Mouse (Mus musculus) kidney, embryonic 14.5 days (tissue): Measurements from ENCODE around the gene B3galt4. TPM values are rescaled to one million over a fixed set of nuclear protein-coding genes. Genes with fewer than 3 reads are reported as not detected.
"Not testable (repeated sequence)": the region's sequence is repeated elsewhere in the genome, so short reads cannot be mapped to it uniquely, and the experiment has no call there.

ENCODE experiments used
- ATAC-seq: fragments of 200-750 bp; cut with Nextera tagmentation; 2 replicates; pipeline ENCODE4 v1.8.0; 2017; ENCODE audit warnings: moderate number of reproducible peaks, mild to moderate bottlenecking, moderate TSS enrichment, moderate library complexity; ENCODE audit not compliant: low FRiP score, low TSS enrichment
- H3K27ac ChIP-seq: fragments of 300-500 bp; sonication (generic); 2 replicates; pipeline ENCODE4 v1.5.1; 2014; ENCODE audit warnings: low read depth, mild to moderate bottlenecking, low read length, moderate library complexity, mixed read lengths
- H3K27me3 ChIP-seq: fragments of 300-500 bp; sonication (generic); 2 replicates; pipeline ENCODE4 v1.6.1; 2014; ENCODE audit warnings: mild to moderate bottlenecking, low read length; ENCODE audit not compliant: control insufficient read depth, insufficient read depth
- H3K36me3 ChIP-seq: fragments of 300-500 bp; sonication (generic); 2 replicates; pipeline ENCODE4 v1.6.1; 2014; ENCODE audit warnings: low read length, mixed read lengths; ENCODE audit not compliant: control insufficient read depth, insufficient read depth
- H3K4me1 ChIP-seq: fragments of 300-500 bp; sonication (generic); 2 replicates; pipeline ENCODE4 v1.6.1; 2014; ENCODE audit warnings: low read length, mixed read lengths; ENCODE audit not compliant: control insufficient read depth, insufficient read depth
- H3K4me2 ChIP-seq: fragments of 300-500 bp; sonication (generic); replicated peaks from 2 replicates; pipeline ENCODE4 v1.6.1; 2014; ENCODE audit warnings: low read depth, mild to moderate bottlenecking, low read length
- H3K4me3 ChIP-seq: fragments of 300-500 bp; sonication (generic); 2 replicates; pipeline ENCODE4 v1.5.1; 2014; ENCODE audit warnings: mild to moderate bottlenecking, low read length
- H3K9ac ChIP-seq: fragments of 300-500 bp; sonication (generic); 2 replicates; pipeline ENCODE4 v1.6.1; 2014; ENCODE audit warnings: low read depth, mild to moderate bottlenecking, low read length, moderate library complexity
- H3K9me3 ChIP-seq: fragments of 300-500 bp; sonication (generic); 2 replicates; pipeline ENCODE4 v1.6.1; 2016; ENCODE audit warnings: low read length; ENCODE audit not compliant: control insufficient read depth
- WGBS: fragments of 180-500 bp; shearing (Covaris S2); extraction: QIAGEN DNeasy Blood & Tissue Kit; methylation state at CpG from one replicate; pipeline ENCODE4 v1.1.7; 2014; 5-methylcytosine and 5-hydroxymethylcytosine counted together
- polyA plus RNA-seq: library from polyadenylated mRNA; unstranded; fragments of >200 nt; fragmentation: Nextera tagmentation; extraction: Ambion mirVana; gene quantifications from 2 replicates; pipeline ENCODE4 v1.2.1, GENCODE M21; 2014

B3galt4 gene
- polyA plus RNA-seq, 1 experiment from 2014 or later = 2.8 TPM

DNA sequence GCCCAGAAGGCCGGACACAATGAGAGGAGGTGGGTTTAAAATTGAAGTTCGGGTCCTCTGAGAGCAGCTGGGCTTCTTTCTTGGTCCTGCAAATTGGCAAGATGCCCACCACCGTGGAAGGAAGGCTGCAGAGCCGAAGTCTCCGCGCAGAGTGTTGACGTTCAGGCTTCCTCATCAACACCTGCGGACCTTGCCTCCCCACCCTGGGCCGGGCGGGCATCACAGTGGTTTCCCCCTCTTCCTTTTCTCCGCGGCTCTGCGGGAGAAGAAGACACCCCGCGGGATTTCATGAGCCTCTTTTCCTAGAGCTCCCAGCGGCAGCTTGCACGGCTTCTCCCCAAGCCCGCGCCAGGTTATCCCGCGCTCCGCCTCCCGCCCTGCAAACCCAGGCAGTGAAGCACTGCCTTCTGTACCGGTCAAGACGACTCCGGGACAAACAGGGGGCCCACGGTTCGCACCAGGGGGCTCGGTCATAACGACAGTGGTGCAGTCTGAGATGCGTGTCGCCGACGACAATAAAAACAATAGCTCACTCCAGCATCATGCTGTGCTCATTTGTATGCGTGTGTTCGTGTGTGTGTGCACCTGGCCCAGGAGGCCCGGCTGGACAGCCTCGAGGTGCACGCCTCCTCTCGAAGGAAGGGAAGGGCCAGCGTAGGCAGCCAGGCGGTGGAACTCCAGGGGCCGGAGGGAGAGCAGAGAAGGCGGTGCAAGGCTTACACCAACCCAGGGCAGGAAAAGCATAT, 42.8 kb downstream of the B3galt4 start:
- H3K27ac ChIP-seq = peak overlapping the region; percentile 89
- ATAC-seq = peak; percentile 59; the same call in 1 of the 2 replicates
- under 1% methylated on average over 43 of the region's 44 CpGs for WGBS
- H3K4me3 ChIP-seq = peak overlapping the region; percentile 80
- H3K4me2 ChIP-seq = peak overlapping the region; percentile 99
- H3K36me3 ChIP-seq = peaks cover 26% of the 10 kb centered on the region
- H3K27me3 ChIP-seq = no peaks in the 10 kb centered on the region
- peak overlapping the region; percentile 73 for H3K9ac ChIP-seq
- peaks cover 17% of the 10 kb centered on the region for H3K4me1 ChIP-seq
- no peaks in the 10 kb centered on the region for H3K9me3 ChIP-seq

GRCm38 (mm10) chr17:33904835-33905234, 46.5 kb downstream of the B3galt4 start, which contains the start of gene Platr17:
Platr17 (plus strand) TSS chr17:33905135.
- H3K4me1 ChIP-seq, H3K9me3 ChIP-seq, H3K9ac ChIP-seq, H3K27ac ChIP-seq, H3K27me3 ChIP-seq, ATAC-seq, H3K4me2 ChIP-seq, H3K4me3 ChIP-seq, H3K36me3 ChIP-seq: not testable (repeated sequence)
- 24% methylated on average over 4 of the region's 4 CpGs for WGBS

GRCm38 (mm10) chr17:33903911-33904651, 47.2 kb downstream of the B3galt4 start:
- not testable (repeated sequence) for H3K4me3 ChIP-seq, ATAC-seq, H3K27me3 ChIP-seq, H3K4me1 ChIP-seq, H3K9ac ChIP-seq, H3K4me2 ChIP-seq, H3K9me3 ChIP-seq, H3K27ac ChIP-seq, H3K36me3 ChIP-seq
- 71% methylated on average over 6 of the region's 6 CpGs for WGBS

DNA sequence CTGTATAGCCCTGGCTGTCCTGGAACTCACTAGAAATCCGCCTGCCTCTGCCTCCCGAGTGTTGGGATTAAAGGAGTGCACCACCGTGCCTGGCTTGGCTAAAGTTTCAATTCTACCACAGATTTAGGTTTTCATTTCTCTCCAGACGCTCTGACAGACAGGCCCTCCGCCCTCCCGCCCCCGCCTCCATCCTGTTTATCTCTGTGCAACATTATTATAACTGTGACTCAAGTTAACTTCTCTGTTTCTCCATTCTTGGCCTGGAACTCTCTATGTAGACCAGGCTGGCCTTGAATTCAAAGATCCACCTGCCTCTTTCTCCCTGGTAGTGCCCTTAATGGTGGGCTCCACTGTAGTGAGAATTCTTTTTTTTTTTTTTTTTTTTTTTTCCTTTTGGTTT, 48.8 kb downstream of the B3galt4 start:
- WGBS = 75% methylated on average over 7 of the region's 7 CpGs
- H3K4me2 ChIP-seq = no peak overlapping the region

DNA sequence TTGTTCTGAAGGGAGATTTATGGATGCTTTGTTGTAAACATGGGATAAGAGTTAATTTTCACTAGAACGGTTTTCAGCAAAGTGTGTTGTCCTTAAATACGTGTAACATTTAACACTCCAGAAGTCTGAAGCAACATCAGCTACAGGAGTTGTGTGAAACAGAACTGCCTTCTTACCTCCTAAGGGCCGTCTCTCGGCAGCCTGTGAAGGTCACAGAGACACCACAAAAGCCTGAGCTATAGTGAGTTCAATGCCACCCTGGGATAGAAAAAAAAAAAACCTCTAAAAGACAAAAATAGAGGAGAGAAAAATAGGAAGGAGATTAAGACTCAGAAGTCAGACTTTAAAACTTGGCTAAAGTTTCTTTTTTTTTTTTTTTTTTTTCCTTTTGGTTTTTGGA, 49.2 kb downstream of the B3galt4 start:
- no peak for ATAC-seq
- Histone ChIP-seq H3K4me3 (no peak overlapping the region), H3K27me3 (no peaks in the 10 kb centered on the region), H3K36me3 (no peaks in the 10 kb centered on the region), H3K9me3 (no peaks in the 10 kb centered on the region), H3K27ac (no peak overlapping the region), H3K4me1 (no peaks in the 10 kb centered on the region), H3K9ac (no peak overlapping the region), H3K4me2 (no peak overlapping the region)
- WGBS = 20% methylated on average over 4 of the region's 4 CpGs

More for the DNA sequence above, 48.8 kb downstream of the B3galt4 start:
- no peaks in the 10 kb centered on the region for H3K4me1 ChIP-seq
- ATAC-seq = no peak
- H3K27ac ChIP-seq = no peak overlapping the region
- H3K27me3 ChIP-seq = no peaks in the 10 kb centered on the region
- no peaks in the 10 kb centered on the region for H3K9me3 ChIP-seq
- H3K9ac ChIP-seq = no peak overlapping the region
- no peaks in the 10 kb centered on the region for H3K36me3 ChIP-seq
- no peak overlapping the region for H3K4me3 ChIP-seq

- Histone ChIP-seq H3K4me3 (no peak overlapping the region), H3K36me3 (no peaks in the 10 kb centered on the region), H3K4me2 (no peak overlapping the region), H3K27me3 (no peaks in the 10 kb centered on the region), H3K27ac (no peak overlapping the region), H3K4me1 (no peaks in the 10 kb centered on the region), H3K9ac (no peak overlapping the region), H3K9me3 (no peaks in the 10 kb centered on the region)
- WGBS = 66% methylated on average over 4 of the region's 4 CpGs
- no peak for ATAC-seq
Observed at GRCm38 (mm10) chr17:33901653-33902052, 49.6 kb downstream of the B3galt4 start.

- Histone ChIP-seq H3K27ac (no peak overlapping the region), H3K36me3 (no peaks in the 10 kb centered on the region), H3K9me3 (no peaks in the 10 kb centered on the region), H3K4me3 (no peak overlapping the region), H3K9ac (no peak overlapping the region), H3K4me2 (no peak overlapping the region), H3K4me1 (no peaks in the 10 kb centered on the region), H3K27me3 (no peaks in the 10 kb centered on the region)
- ATAC-seq = no peak
- 89% methylated on average over 4 of the region's 4 CpGs for WGBS
Observed at GRCm38 (mm10) chr17:33900989-33901314, 50.3 kb downstream of the B3galt4 start.

GRCm38 (mm10) chr17:33900281-33900988, 50.9 kb downstream of the B3galt4 start:
- Histone ChIP-seq H3K4me2 (no peak overlapping the region), H3K9ac (no peak overlapping the region), H3K9me3 (no peaks in the 10 kb centered on the region), H3K4me3 (no peak overlapping the region), H3K27ac (no peak overlapping the region), H3K27me3 (no peaks in the 10 kb centered on the region), H3K36me3 (no peaks in the 10 kb centered on the region), H3K4me1 (no peaks in the 10 kb centered on the region)
- ATAC-seq = no peak
- 61% methylated on average over 7 of the region's 7 CpGs for WGBS
